Mouse (Mus musculus) spleen, adult 2 months (tissue): Measurements from ENCODE around the gene Coro7.

Experiments
- CTCF ChIP-seq: fragments of 200-500 bp; IDR thresholded peaks from 2 replicates; pipeline ENCODE4 v1.5.1; 2011; ENCODE audit warnings: mild to moderate bottlenecking, inconsistent platforms; ENCODE audit not compliant: insufficient read depth, insufficient read length, insufficient replicate concordance; ENCODE audit errors: extremely low read depth
- POLR2A ChIP-seq: fragments of 200-500 bp; IDR thresholded peaks from 2 replicates; pipeline ENCODE4 v1.6.1; 2011; ENCODE audit warnings: low read depth, low read length, inconsistent platforms

- TF ChIP-seq CTCF (no peak), POLR2A (peak; percentile 3; the same call in 1 of the 2 replicates)
Measured at GRCm38 (mm10) chr16:4586531-4587123, 93.0 kb downstream of the Coro7 start.
